Mouse (Mus musculus) erythroblast, embryonic 14.5 days (primary cell): Measurements from ENCODE around the gene Dgcr2. TPM values are rescaled to one million over a fixed set of nuclear protein-coding genes. Genes with fewer than 3 reads are reported as not detected.

Source experiments
- H3K27me3 ChIP-seq: 2 replicates; pipeline ENCODE4 v1.6.1; 2012; ENCODE audit warnings: inconsistent platforms; ENCODE audit not compliant: control insufficient read depth
- H3K36me3 ChIP-seq: 2 replicates; pipeline ENCODE4 v1.6.1; 2012; ENCODE audit warnings: mild to moderate bottlenecking, inconsistent platforms; ENCODE audit not compliant: control insufficient read depth
- H3K4me1 ChIP-seq: 2 replicates; pipeline ENCODE4 v1.6.1; 2012; ENCODE audit warnings: inconsistent platforms; ENCODE audit not compliant: control insufficient read depth
- H3K4me3 ChIP-seq: replicated peaks from 2 replicates; pipeline ENCODE3; 2012; ENCODE audit warnings: moderate library complexity, mild to moderate bottlenecking, inconsistent platforms
- H3K9me3 ChIP-seq: 2 replicates; pipeline ENCODE4 v1.6.1; 2012; ENCODE audit warnings: low read length, inconsistent platforms, mixed read lengths; ENCODE audit not compliant: control insufficient read depth
- GATA1 ChIP-seq: IDR thresholded peaks from 2 replicates; pipeline ENCODE4 v1.6.1; 2012; ENCODE audit warnings: low read length, inconsistent platforms, mixed read lengths
- TAL1 ChIP-seq: IDR thresholded peaks from 3 replicates; pipeline ENCODE4 v1.6.1; 2012; ENCODE audit warnings: low read length, inconsistent platforms, mixed read lengths
- polyA plus RNA-seq: library from polyadenylated mRNA; stranded (reverse); fragments of >175 nt; gene quantifications from 2 replicates; pipeline ENCODE4 v1.2.3, GENCODE M21; 2012

The Dgcr2 gene
- polyA plus RNA-seq, 1 experiment = 0.68 TPM

DNA sequence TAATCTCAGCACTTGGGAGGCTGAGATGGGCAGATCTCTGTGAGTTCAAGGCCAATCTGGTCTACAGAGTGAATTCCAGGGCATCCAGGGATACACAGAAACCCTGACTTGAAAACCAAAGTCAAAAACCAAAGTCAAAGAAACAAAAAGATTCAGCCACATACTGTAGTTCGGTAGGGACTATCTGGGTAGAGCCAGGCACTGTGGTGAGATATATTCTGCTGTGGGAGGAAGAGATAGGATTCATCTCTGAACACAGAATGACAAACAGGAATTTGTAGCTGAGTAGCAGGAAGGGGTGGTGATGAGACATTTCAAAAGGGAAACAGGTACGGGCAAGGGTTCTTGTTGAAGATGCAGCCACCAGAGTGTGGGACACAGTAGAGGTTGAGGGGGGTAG is 70.1 kb downstream of the Dgcr2 start:
- TF ChIP-seq TAL1 (no peak), GATA1 (no peak)
- no peak overlapping the region for H3K4me3 ChIP-seq
- peaks cover 70% of the 10 kb centered on the region for H3K27me3 ChIP-seq

DNA sequence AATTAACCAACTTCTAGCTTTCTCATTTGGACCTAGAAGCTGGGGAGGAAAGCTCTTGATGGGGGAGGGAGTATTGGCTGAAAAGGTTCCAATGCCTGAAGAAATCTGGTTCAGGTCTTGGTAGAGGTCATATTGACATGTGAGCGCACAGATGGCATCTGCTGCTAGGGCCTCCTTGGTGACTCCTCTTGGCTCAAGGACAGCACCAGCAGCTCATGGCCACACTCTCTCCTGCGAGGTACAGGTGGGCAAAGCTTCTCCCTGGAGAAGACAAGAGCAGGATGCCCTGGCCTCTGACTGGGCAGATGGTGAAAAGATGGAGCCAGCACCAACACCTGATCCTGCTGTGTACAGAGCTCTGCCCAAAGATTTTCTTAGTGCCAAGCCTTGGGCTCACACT is 71.9 kb downstream of the Dgcr2 start:
- H3K27me3 ChIP-seq = peaks cover 60% of the 10 kb centered on the region

More for the DNA sequence above, 70.1 kb downstream of the Dgcr2 start:
- no peaks in the 10 kb centered on the region for H3K9me3 ChIP-seq
- no peaks in the 10 kb centered on the region for H3K4me1 ChIP-seq
- no peaks in the 10 kb centered on the region for H3K36me3 ChIP-seq

DNA sequence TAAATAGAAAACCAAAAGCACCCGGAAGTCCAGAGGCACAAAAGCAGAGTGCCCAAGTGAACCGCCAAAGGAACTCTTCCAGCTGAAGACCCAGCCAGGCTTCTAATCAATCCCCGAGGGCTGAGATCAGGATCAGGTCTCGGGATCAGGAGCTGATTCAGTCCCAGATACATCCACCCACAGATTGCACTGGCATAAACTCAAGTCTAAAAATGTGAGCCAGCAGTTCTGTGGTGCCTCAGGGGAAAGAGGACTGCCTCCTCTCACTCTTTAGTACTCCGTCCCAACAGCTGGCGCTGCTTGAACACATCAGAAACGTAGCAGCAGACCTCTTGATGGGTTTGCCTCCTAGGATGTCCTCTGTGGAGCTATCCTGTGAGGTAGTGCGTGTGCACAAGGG is 81.8 kb downstream of the Dgcr2 start:
- peaks cover 72% of the 10 kb centered on the region for H3K27me3 ChIP-seq
- peaks cover 3% of the 10 kb centered on the region; the same call in 1 of the 2 replicates for H3K9me3 ChIP-seq
- H3K4me1 ChIP-seq = peaks cover 11% of the 10 kb centered on the region
- TF ChIP-seq TAL1 (no peak), GATA1 (no peak)
- H3K4me3 ChIP-seq = no peak overlapping the region
- no peaks in the 10 kb centered on the region for H3K36me3 ChIP-seq

More for the DNA sequence above, 71.9 kb downstream of the Dgcr2 start:
- Histone ChIP-seq H3K9me3 (no peaks in the 10 kb centered on the region), H3K4me1 (no peaks in the 10 kb centered on the region), H3K36me3 (no peaks in the 10 kb centered on the region), H3K4me3 (no peak overlapping the region)
- TF ChIP-seq TAL1 (no peak), GATA1 (no peak)

DNA sequence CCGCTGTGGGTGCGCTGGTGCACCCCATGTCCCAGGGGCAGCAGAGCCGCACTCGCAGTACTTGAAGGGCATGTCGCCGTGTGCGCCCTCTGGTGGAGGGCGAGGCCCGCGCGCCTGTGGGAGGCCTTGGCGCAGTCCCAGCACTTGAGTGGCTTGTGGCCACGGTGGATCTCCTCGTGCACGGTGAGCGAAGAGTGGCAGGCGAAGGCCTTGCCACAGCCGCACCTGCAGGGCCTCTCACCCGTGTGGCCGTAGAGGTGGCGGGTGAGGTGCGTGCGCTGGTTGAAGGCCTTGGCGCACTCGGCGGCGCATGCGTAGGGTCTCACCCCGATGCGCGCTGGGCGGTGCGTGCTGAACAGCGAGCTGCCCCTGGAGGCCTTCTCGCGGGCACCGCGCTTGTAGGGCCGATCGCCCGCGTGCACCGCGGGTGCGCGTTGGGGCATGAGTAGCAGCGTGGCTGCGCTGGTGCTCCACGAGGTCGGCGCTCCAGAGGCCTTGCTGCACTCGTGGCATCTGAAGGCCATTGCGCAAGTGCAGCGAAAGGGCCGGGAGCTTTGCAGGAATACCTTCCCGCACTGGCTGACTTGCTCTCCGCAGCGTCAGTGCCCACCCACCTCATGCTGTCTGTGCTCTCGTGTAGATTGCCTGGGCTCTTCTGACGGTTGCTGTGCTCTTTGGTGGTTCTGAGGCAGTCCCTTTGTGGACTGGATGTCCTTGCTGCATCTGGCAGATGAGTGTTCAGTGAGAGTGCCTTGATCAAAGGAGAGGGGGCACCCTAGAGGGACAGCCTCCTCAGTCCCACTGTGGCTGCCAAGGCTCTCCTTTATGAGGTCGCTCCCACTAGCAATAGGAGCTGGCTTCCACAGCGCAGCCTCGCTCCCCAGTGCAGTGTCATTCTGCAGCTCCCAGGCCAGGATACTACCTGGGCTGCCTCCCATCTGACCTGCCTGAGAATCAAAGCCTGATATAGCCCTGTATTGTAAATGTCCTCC is 82.7 kb downstream of the Dgcr2 start:
- Histone ChIP-seq H3K36me3 (no peaks in the 10 kb centered on the region), H3K4me1 (peaks cover 11% of the 10 kb centered on the region), H3K9me3 (peaks cover 3% of the 10 kb centered on the region; the same call in 1 of the 2 replicates), H3K4me3 (peak overlapping the region; percentile 48), H3K27me3 (peaks cover 73% of the 10 kb centered on the region)
- TF ChIP-seq TAL1 = no peak
- TF ChIP-seq GATA1 = no peak

DNA sequence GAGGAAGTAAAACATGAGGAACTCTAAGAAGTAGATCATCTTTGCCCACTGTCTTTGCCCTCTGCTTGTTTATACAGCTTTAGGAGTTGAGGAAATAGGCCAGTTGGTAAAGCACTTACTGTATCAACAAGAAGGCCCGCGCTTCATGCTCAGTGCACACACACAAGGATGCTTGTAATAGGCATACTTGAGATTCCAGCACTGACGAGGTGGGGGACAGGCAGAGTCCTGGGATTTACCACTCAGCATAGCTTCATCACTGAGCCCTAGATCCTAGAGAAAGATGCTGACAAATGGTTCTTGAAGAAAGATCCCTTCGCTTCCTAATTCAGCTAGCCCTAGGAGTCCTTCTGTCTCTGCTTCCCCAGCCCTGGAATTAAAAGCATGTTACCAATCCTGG is 85.2 kb downstream of the Dgcr2 start:
- no peak overlapping the region for H3K4me3 ChIP-seq
- peaks cover 84% of the 10 kb centered on the region for H3K27me3 ChIP-seq
- no peaks in the 10 kb centered on the region for H3K36me3 ChIP-seq
- TF ChIP-seq TAL1 = no peak
- TF ChIP-seq GATA1 = no peak
- H3K9me3 ChIP-seq = no peaks in the 10 kb centered on the region
- H3K4me1 ChIP-seq = peaks cover 11% of the 10 kb centered on the region

DNA sequence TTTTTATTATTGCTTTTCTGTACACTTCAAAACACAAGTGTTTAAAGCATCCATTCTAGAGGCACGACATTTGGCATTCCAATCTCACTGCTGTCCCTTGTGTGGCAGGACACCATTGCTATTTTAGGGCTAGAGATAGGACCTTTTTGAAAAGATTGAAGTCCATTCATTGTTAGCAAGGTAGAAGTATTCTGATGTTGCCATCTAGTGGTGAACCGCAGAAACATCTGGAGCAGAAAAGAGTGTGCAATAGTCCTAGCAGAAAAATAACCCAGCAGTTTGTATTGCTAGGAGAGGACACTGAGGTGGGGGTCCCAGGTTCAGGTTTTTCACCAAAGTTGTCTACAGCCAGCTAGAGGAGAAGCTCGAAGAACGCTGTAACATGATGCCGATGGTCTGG is 86.2 kb downstream of the Dgcr2 start:
- no peak for TF ChIP-seq TAL1
- H3K9me3 ChIP-seq = no peaks in the 10 kb centered on the region
- peaks cover 17% of the 10 kb centered on the region for H3K4me1 ChIP-seq
- no peak overlapping the region for H3K4me3 ChIP-seq
- peaks cover 89% of the 10 kb centered on the region for H3K27me3 ChIP-seq
- H3K36me3 ChIP-seq = no peaks in the 10 kb centered on the region

DNA sequence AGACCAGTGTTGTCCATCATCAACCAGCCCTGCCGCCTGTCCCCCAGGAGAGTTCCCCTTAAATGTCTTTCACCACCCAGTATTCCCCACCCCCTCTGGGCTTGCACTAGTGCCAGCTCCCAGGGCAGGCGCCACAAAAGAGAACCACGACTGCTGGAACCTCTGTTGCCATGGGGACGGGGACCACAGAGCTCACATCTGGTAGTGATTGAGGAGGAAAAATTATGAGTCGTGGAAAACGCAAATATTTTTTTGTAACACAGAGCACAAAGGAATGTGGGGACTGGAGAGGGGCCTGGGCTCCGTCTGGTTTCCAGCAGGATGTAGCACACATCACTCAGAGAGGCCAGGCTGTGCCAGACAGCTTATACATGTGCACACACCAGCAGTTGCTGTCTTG is 88.7 kb downstream of the Dgcr2 start:
- TF ChIP-seq TAL1 (no peak), GATA1 (no peak)
- peaks cover 17% of the 10 kb centered on the region for H3K4me1 ChIP-seq
- H3K4me3 ChIP-seq = no peak overlapping the region
- H3K9me3 ChIP-seq = peaks cover 9% of the 10 kb centered on the region; the same call in 1 of the 2 replicates
- H3K27me3 ChIP-seq = peaks cover 90% of the 10 kb centered on the region
- H3K36me3 ChIP-seq = no peaks in the 10 kb centered on the region

DNA sequence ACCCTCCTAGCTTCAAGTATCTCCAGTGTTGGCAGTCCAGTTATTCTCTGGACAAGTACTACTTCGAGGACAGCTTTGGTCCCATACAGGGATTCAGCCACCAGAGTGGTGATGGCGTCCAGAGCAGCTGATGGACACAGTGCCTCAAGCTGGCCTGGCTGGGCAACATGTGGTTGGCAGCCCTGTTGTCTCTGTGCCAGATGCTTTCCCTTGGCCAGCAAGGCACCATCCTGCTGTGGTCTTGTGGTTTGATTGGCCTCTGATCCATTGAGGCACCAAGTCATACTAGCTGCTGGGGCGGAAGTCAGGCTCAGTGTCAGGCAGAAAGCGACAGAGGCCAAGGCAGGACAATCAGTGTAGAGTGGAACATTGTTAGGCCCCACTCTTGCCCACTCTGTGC is 89.2 kb downstream of the Dgcr2 start:
- Histone ChIP-seq H3K4me3 (no peak overlapping the region), H3K36me3 (no peaks in the 10 kb centered on the region), H3K27me3 (peaks cover 91% of the 10 kb centered on the region), H3K4me1 (peaks cover 23% of the 10 kb centered on the region), H3K9me3 (peaks cover 12% of the 10 kb centered on the region; the same call in 1 of the 2 replicates)
- TF ChIP-seq GATA1 = no peak

DNA sequence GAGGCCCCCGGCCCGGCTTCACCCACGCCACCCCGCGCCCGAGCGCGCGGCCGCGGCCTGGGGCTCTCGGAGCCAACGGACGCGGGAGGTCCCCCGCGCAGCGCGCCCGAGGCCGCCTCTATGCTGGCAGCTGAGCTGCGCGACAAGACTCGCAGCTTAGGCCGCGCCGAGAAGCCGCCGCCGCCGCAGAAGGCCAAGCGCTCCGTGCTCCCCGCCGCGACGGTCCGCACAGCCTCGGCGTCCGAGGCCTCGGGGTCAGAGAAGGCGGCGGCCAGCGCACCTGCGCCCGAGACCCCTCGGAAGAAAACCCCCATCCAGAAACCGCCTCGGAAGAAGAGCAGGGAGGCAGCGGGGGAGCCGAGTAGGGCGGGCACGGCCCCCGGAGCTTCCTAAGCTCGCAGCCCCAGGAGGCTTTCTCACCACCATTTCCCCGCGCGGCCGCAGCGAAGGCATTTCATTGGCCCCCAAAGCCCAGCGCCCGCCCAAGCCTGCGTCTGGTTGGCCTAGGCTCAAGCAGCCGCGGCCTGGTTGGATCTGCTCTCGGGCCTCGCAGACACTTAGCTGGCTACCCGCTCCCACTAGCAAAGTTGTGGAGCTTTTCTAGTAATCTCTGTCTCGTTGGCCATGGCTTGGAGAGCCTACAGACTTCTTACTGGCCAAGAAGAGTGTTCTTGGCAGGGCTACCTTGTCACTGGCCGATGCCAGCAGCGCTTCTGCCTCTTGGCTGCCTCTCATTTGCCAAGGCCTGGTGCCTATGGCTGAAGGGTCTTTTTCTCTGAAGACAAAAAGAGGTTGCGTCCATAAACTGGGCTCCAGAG is 91.0 kb downstream of the Dgcr2 start:
- H3K4me1 ChIP-seq = peaks cover 33% of the 10 kb centered on the region
- TF ChIP-seq GATA1 (no peak), TAL1 (no peak)

More for the DNA sequence above, 91.0 kb downstream of the Dgcr2 start:
- H3K4me3 ChIP-seq = peak overlapping the region; percentile 55
- peaks cover 91% of the 10 kb centered on the region for H3K27me3 ChIP-seq
- H3K36me3 ChIP-seq = no peaks in the 10 kb centered on the region
- H3K9me3 ChIP-seq = peaks cover 26% of the 10 kb centered on the region; the same call in 1 of the 2 replicates
